In genomic region chr1:86441980-86442831, GRCm38 (mm10) we compare ENCODE assay signal across 8 mouse cellular contexts. TPM values are rescaled to one million over a fixed set of nuclear protein-coding genes. Genes with fewer than 3 reads are reported as not detected.
DNase-seq lines count a peak whose midpoint lies in the region; ATAC-seq lines count a peak whose summit lies in the region.

No protein-coding gene starts in this region.

- peak; percentile 79 for DNase-seq in adipocyte (ENCODE audit: low spot score)
- DNase-seq in embryo, embryonic 10 days (ENCODE audit: low spot score) = peak; percentile 80
- DNase-seq in gastrocnemius, postnatal 10 days = peak; percentile 88
- peak; percentile 78 to 88 for DNase-seq in left cerebral cortex, postnatal 14 days (ENCODE audit: low spot score in 2 of 2)
- peak; percentile 87 for DNase-seq in right cerebral cortex, postnatal 25 days
- peak; percentile 78 for DNase-seq in yolk sac, embryonic 10.5 days (ENCODE audit: low spot score)

- intact Hi-C loops in left cerebral cortex, postnatal 14 days (cut with DNase I) = loop anchor here (1.0 kb wide), 1 partner anchor 45 kb away; no protein-coding TSS in a partner anchor

- ATAC-seq in inflammation-experienced regulatory T-cells, adult 6 months = peak; percentile 66
- peak; percentile 17 for ATAC-seq in megakaryocyte-erythroid progenitor cell, adult 5-6 weeks (replicated peaks; ENCODE audit: low FRiP score, low TSS enrichment, poor library complexity, severe bottlenecking)

RNA-seq across cellular contexts. Expression of gene Tex44, which starts 16.1 kb away (rescaled TPM):
- total RNA-seq in gastrocnemius, postnatal 10 days (2021) = not detected
- not detected for polyA plus RNA-seq in inflammation-experienced regulatory T-cells, adult 6 months (2017; shearing (Covaris generic))
- not detected for total RNA-seq in left cerebral cortex, postnatal 14 days (2021)
- total RNA-seq in megakaryocyte-erythroid progenitor cell, adult 5-6 weeks (2014; fragmentation: Nextera tagmentation) = not detected in 2 replicates
- total RNA-seq in megakaryocyte-erythroid progenitor cell, adult 5-6 weeks (2017) = not detected in 2 replicates

RNA-seq across cellular contexts. Expression of gene Nmur1, which starts 16.2 kb away (rescaled TPM):
- total RNA-seq in gastrocnemius, postnatal 10 days (2021) = not detected
- polyA plus RNA-seq in inflammation-experienced regulatory T-cells, adult 6 months (2017; shearing (Covaris generic)) = 1 to 10 TPM in 2 of 3 experiments, under 1 TPM in 1; 0.77 to 2.1 (median 1.5) TPM
- under 1 TPM; 0.25 to 0.53 TPM for total RNA-seq in left cerebral cortex, postnatal 14 days (2021)
- not detected in 2 replicates for total RNA-seq in megakaryocyte-erythroid progenitor cell, adult 5-6 weeks (2014; fragmentation: Nextera tagmentation)
- not detected in 2 replicates for total RNA-seq in megakaryocyte-erythroid progenitor cell, adult 5-6 weeks (2017)

Comparison
In these comparisons a context has a peak if more than half of its experiments do, and no peak if none do; other contexts are left out.
1. Peak in every context shown above with its lines: DNase-seq and ATAC-seq.